ENCODE assay signal across 31 mouse cellular contexts in genomic region chr6:81895678-81896230, GRCm38 (mm10). TPM values are rescaled to one million over a fixed set of nuclear protein-coding genes. Genes with fewer than 3 reads are reported as not detected.
DNase-seq lines count a peak whose midpoint lies in the region; ATAC-seq and TF ChIP-seq lines count a peak whose summit lies in the region.
"Had no signal": no experiment of that assay in that cellular context is flagged by ENCODE, and none has a peak within 500 bp of the region (broad histone marks: within the 10 kb centered on the region; RNA-seq: fewer than 3 reads in every experiment).

No protein-coding gene starts in this region.

- no peak overlapping the region for H3K4me2 ChIP-seq in heart, postnatal 0 days (ENCODE audit: low read depth, low read length)
- no peak overlapping the region for H3K4me2 ChIP-seq in liver, postnatal 0 days (ENCODE audit: low read depth, low read length)
- H3K4me2 ChIP-seq: embryonic facial prominence, embryonic 15.5 days; forebrain, embryonic 12.5 days; heart, embryonic 13.5 days; hindbrain, embryonic 12.5 days; intestine, embryonic 15.5 days; liver, embryonic 15.5 days; neural tube, embryonic 15.5 days had no signal

- no peak overlapping the region for H3K27ac ChIP-seq in heart, postnatal 0 days (ENCODE audit: low read depth)
- H3K27ac ChIP-seq in liver, postnatal 0 days (ENCODE audit: low read depth): no peak overlapping the region
- H3K27ac ChIP-seq: embryonic facial prominence, embryonic 10.5 days; embryonic facial prominence, embryonic 15.5 days; forebrain, embryonic 12.5 days; heart, embryonic 13.5 days; hindbrain, embryonic 12.5 days; hindbrain, postnatal 0 days; intestine, embryonic 15.5 days; liver, embryonic 15.5 days; neural tube, embryonic 15.5 days; stomach, postnatal 0 days had no signal

- DNase-seq in heart, postnatal 0 days (ENCODE audit: low spot score): peak; percentile 5
- DNase-seq in heart, postnatal 25 days (ENCODE audit: low spot score): no peak
- DNase-seq in R1 (ENCODE audit: low read depth, low spot score): peak; percentile 29
- peak; percentile 9 for DNase-seq in adrenal gland, adult 8-10 months
- DNase-seq in liver, postnatal 0 days: no peak
- no peak for DNase-seq in right cerebral cortex, postnatal 14 days
- no peak for DNase-seq in embryo, embryonic 10 days (ENCODE audit: low spot score)
- DNase-seq: cerebellum, adult 11-12 months; cerebellum, postnatal 10 days; gastrocnemius, postnatal 14 days; heart, postnatal 14 days; kidney, adult 8-10 months; kidney, postnatal 10 days; layer of hippocampus, postnatal 36 days; left cerebral cortex, postnatal 4 days; lung, postnatal 36 days; midbrain, embryonic 14.5 days; right cerebral cortex, postnatal 4 days; thymus, adult 18-20 months; thymus, postnatal 25 days had no signal

- no peaks in the 10 kb centered on the region for H3K4me1 ChIP-seq in heart, postnatal 0 days (ENCODE audit: control insufficient read depth, insufficient read depth)
- no peaks in the 10 kb centered on the region for H3K4me1 ChIP-seq in liver, postnatal 0 days (ENCODE audit: insufficient read depth)
- H3K4me1 ChIP-seq: embryonic facial prominence, embryonic 10.5 days; embryonic facial prominence, embryonic 15.5 days; forebrain, embryonic 12.5 days; heart, embryonic 13.5 days; hindbrain, embryonic 12.5 days; intestine, embryonic 15.5 days; liver, embryonic 15.5 days; neural tube, embryonic 15.5 days had no signal

- intact Hi-C loops in heart, postnatal 25 days (cut with DNase I): no loop called here

- H3K9ac ChIP-seq in heart, postnatal 0 days (replicated peaks; ENCODE audit: low read depth, low read length): no peak overlapping the region
- H3K9ac ChIP-seq in liver, postnatal 0 days (replicated peaks): no peak overlapping the region
- H3K9ac ChIP-seq: embryonic facial prominence, embryonic 15.5 days; forebrain, embryonic 12.5 days; heart, embryonic 13.5 days; hindbrain, embryonic 12.5 days; intestine, embryonic 15.5 days; liver, embryonic 15.5 days; neural tube, embryonic 15.5 days had no signal

- TF ChIP-seq EP300 in heart, postnatal 0 days (IDR thresholded peaks at IDR 0.05; ENCODE audit: low read depth): no peak
- no peak for TF ChIP-seq EP300 in liver, postnatal 0 days (IDR thresholded peaks at IDR 0.05; ENCODE audit: low read depth)

- H3K4me3 ChIP-seq in heart, postnatal 0 days (ENCODE audit: low read depth, low read length): no peak overlapping the region
- H3K4me3 ChIP-seq in liver, postnatal 0 days (ENCODE audit: low read depth, low read length): no peak overlapping the region
- H3K4me3 ChIP-seq: embryonic facial prominence, embryonic 10.5 days; embryonic facial prominence, embryonic 15.5 days; forebrain, embryonic 12.5 days; heart, embryonic 13.5 days; hindbrain, embryonic 12.5 days; intestine, embryonic 15.5 days; liver, embryonic 15.5 days; neural tube, embryonic 15.5 days had no signal

- no peaks in the 10 kb centered on the region for H3K9me3 ChIP-seq in heart, postnatal 0 days (replicated peaks; ENCODE audit: control insufficient read depth, low read length)
- H3K9me3 ChIP-seq in liver, postnatal 0 days (ENCODE audit: low read length): no peaks in the 10 kb centered on the region
- H3K9me3 ChIP-seq: embryonic facial prominence, embryonic 10.5 days; embryonic facial prominence, embryonic 15.5 days; forebrain, embryonic 12.5 days; heart, embryonic 13.5 days; hindbrain, embryonic 12.5 days; intestine, embryonic 15.5 days; liver, embryonic 15.5 days; neural tube, embryonic 15.5 days had no signal

- H3K27me3 ChIP-seq in heart, postnatal 0 days (ENCODE audit: control insufficient read depth, insufficient read depth, low read length): no peaks in the 10 kb centered on the region
- H3K27me3 ChIP-seq in liver, postnatal 0 days (ENCODE audit: insufficient read depth, low read length): no peaks in the 10 kb centered on the region
- H3K27me3 ChIP-seq: CH12.LX; embryonic facial prominence, embryonic 15.5 days; forebrain, embryonic 12.5 days; heart, embryonic 13.5 days; hindbrain, embryonic 12.5 days; intestine, embryonic 15.5 days; liver, embryonic 15.5 days; neural tube, embryonic 15.5 days had no signal

- no peak for TF ChIP-seq CTCF in heart, postnatal 0 days (IDR thresholded peaks at IDR 0.05; ENCODE audit: low read depth)
- no peak for TF ChIP-seq CTCF in liver, postnatal 0 days (IDR thresholded peaks at IDR 0.05; ENCODE audit: low read depth)

- peak; percentile 30; the same call in 1 of the 2 replicates for ATAC-seq in heart, postnatal 0 days (ENCODE audit: insufficient read depth, low read depth)
- 0 out of 2 replicates have a peak, but pooled peaks have one; percentile 19 for ATAC-seq in liver, postnatal 0 days
- ATAC-seq: hindbrain, postnatal 0 days; intestine, embryonic 15.5 days had no signal

- 41% methylated on average over 3 of the region's 3 CpGs for WGBS in heart, postnatal 0 days
- WGBS in liver, postnatal 0 days (ENCODE audit: insufficient replicate concordance): 49% methylated on average over 3 of the region's 3 CpGs

- H3K36me3 ChIP-seq in heart, postnatal 0 days (replicated peaks; ENCODE audit: control insufficient read depth, insufficient read depth, low read length): no peaks in the 10 kb centered on the region
- no peaks in the 10 kb centered on the region for H3K36me3 ChIP-seq in liver, postnatal 0 days (replicated peaks; ENCODE audit: insufficient read depth, low read length)
- H3K36me3 ChIP-seq: embryonic facial prominence, embryonic 10.5 days; embryonic facial prominence, embryonic 15.5 days; forebrain, embryonic 12.5 days; heart, embryonic 13.5 days; hindbrain, embryonic 12.5 days; intestine, embryonic 15.5 days; liver, embryonic 15.5 days; neural tube, embryonic 15.5 days had no signal

RNA-seq across cellular contexts. Expression of gene Gcfc2, which starts 27.7 kb away (rescaled TPM):
- 8.2 and 8.9 TPM in 2 replicates for total RNA-seq in heart, postnatal 0 days (2014; rRNA removed; ENCODE audit: low replicate concordance)
- 1.7 and 2.2 TPM in 2 replicates for polyA plus RNA-seq in heart, postnatal 0 days (2015; fragmentation: Nextera tagmentation; extraction: Ambion mirVana)
- total RNA-seq in heart, postnatal 25 days (2021): 1 to 10 TPM; 3.1 to 4.1 TPM
- 10 to 100 TPM in 2 of 4 experiments, 1 to 10 TPM in 2; 6.5 to 22.9 (median 14.0) TPM for total RNA-seq in adrenal gland, adult 8-10 months (2022)
- 1.7 and 2.0 TPM in 2 replicates for polyA plus RNA-seq in liver, postnatal 0 days (2015; fragmentation: Nextera tagmentation; extraction: Ambion mirVana)

Comparison
In these comparisons a context has a peak if more than half of its experiments do, and no peak if none do; other contexts are left out.
1. DNase-seq: peak in heart, postnatal 0 days (single experiment), R1 (single experiment) and adrenal gland, adult 8-10 months (single experiment); none in heart, postnatal 25 days (single experiment), liver, postnatal 0 days (single experiment), right cerebral cortex, postnatal 14 days (single experiment) and embryo, embryonic 10 days (single experiment).